In the genomic region with DNA sequence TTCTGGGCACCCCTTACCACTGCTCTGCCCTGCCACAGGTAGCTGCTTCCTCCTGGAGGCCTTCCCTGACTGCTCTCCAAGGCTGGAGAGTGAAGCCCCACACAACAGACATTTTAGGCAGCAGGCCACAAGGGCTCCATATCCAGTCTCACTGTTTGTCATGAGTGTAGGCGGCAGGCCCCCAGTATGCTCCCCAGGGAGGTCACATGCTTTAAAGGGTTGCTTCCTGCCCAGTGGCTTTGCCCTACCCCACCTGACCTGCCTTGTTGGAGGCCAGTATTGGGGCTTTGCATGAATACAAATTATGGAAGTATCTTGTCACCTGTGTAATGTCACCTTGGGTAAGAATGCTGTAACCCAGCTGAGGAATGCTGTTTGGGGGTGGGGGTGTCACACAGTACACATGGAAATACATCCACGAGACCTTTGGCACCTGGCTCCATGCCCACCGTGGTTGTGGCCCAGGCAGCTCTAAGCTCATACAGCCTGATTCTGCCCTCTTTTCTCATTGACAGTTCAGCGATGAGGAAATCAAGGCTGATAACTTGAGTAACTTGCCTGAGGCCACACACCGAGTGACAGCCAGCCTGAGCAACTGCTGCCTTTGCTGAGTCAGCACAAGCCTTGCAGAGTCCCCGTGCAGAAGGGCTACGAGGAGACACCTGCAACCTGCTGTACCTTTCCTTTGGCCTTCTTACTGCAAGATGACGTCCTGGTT, we compare ENCODE assay signal across 12 mouse cellular contexts. TPM values are rescaled to one million over a fixed set of nuclear protein-coding genes. Genes with fewer than 3 reads are reported as not detected.
A peak's percentile ranks its signal among the peaks of the same experiment; 100 is the strongest.
DNase-seq lines count a peak whose midpoint lies in the region; ATAC-seq and TF ChIP-seq lines count a peak whose summit lies in the region.
"Had no signal": no experiment of that assay in that cellular context is flagged by ENCODE, and none has a peak within 500 bp of the region (broad histone marks: within the 10 kb centered on the region; RNA-seq: fewer than 3 reads in every experiment).

A gene (minus strand): TSS at position 99 of the 718 bp plus-strand sequence.

- H3K36me3 ChIP-seq in kidney, adult 2 months (ENCODE audit: control insufficient read depth, insufficient read depth, low read length): no peaks in the 10 kb centered on the region
- peaks cover 46% of the 10 kb centered on the region for H3K36me3 ChIP-seq in kidney, embryonic 16.5 days (ENCODE audit: insufficient read depth, low read length)
- H3K36me3 ChIP-seq in macrophage (ENCODE audit: inconsistent target): peaks cover 46% of the 10 kb centered on the region
- peaks cover 57% of the 10 kb centered on the region for H3K36me3 ChIP-seq in midbrain, embryonic 13.5 days

- intact Hi-C loops in left cerebral cortex, postnatal 10 days (cut with DNase I): no loop called here

- H3K27me3 ChIP-seq in kidney, adult 2 months (replicated peaks; ENCODE audit: control insufficient read depth, insufficient read depth, low read length): no peaks in the 10 kb centered on the region
- no peaks in the 10 kb centered on the region for H3K27me3 ChIP-seq in kidney, embryonic 16.5 days (ENCODE audit: insufficient read depth, low read length)
- no peaks in the 10 kb centered on the region for H3K27me3 ChIP-seq in midbrain, embryonic 13.5 days
- H3K27me3 ChIP-seq: embryonic facial prominence, embryonic 12.5 days had no signal

- DNase-seq in kidney, adult 2 months: peak; percentile 24
- peak; percentile 22 for DNase-seq in 3T3-L1 (ENCODE audit: low read depth, low spot score)
- DNase-seq in adipocyte (ENCODE audit: low spot score): peak; percentile 28
- no peak for DNase-seq in left cerebral cortex, adult 9 months (ENCODE audit: low spot score in 2 of 2)
- no peak for DNase-seq in left cerebral cortex, postnatal 10 days (ENCODE audit: extremely low spot score in 1 of 2, low spot score in 2 of 2)
- DNase-seq: heart, postnatal 14 days; midbrain, embryonic 14.5 days; thymus, postnatal 25 days had no signal

- H3K27ac ChIP-seq in kidney, adult 2 months (ENCODE audit: insufficient read depth, low read depth, low read length): no peak within 1 kb of the TSS
- no peak within 1 kb of the TSS for H3K27ac ChIP-seq in kidney, embryonic 16.5 days (ENCODE audit: low read length)
- H3K27ac ChIP-seq in macrophage: peak within 1 kb of the TSS; percentile 76
- no peak within 1 kb of the TSS for H3K27ac ChIP-seq in midbrain, embryonic 13.5 days
- H3K27ac ChIP-seq: embryonic facial prominence, embryonic 12.5 days had no signal

- H3K4me1 ChIP-seq in kidney, adult 2 months (ENCODE audit: control insufficient read depth, insufficient read depth, low read length): no peaks in the 10 kb centered on the region
- no peaks in the 10 kb centered on the region for H3K4me1 ChIP-seq in kidney, embryonic 16.5 days (ENCODE audit: insufficient read depth, low read length)
- no peaks in the 10 kb centered on the region for H3K4me1 ChIP-seq in midbrain, embryonic 13.5 days (replicated peaks)
- H3K4me1 ChIP-seq: embryonic facial prominence, embryonic 12.5 days had no signal

- ATAC-seq in kidney, embryonic 16.5 days (ENCODE audit: low FRiP score, low TSS enrichment): no peak
- no peak for ATAC-seq in midbrain, embryonic 13.5 days

- no peak within 1 kb of the TSS for H3K4me2 ChIP-seq in kidney, embryonic 16.5 days (replicated peaks; ENCODE audit: low read depth, low read length)
- no peak within 1 kb of the TSS for H3K4me2 ChIP-seq in midbrain, embryonic 13.5 days (replicated peaks)
- H3K4me2 ChIP-seq: embryonic facial prominence, embryonic 12.5 days had no signal

- no peak within 1 kb of the TSS for H3K9ac ChIP-seq in kidney, embryonic 16.5 days (replicated peaks; ENCODE audit: low read length)
- no peak within 1 kb of the TSS for H3K9ac ChIP-seq in midbrain, embryonic 13.5 days (replicated peaks)
- H3K9ac ChIP-seq: embryonic facial prominence, embryonic 12.5 days had no signal

- no peaks in the 10 kb centered on the region for H3K9me3 ChIP-seq in kidney, embryonic 16.5 days (ENCODE audit: low read length)
- no peaks in the 10 kb centered on the region for H3K9me3 ChIP-seq in midbrain, embryonic 13.5 days
- H3K9me3 ChIP-seq: embryonic facial prominence, embryonic 12.5 days had no signal

- WGBS in kidney, adult 2 months: 49% methylated on average over 8 of the region's 8 CpGs
- 72% methylated on average over 8 of the region's 8 CpGs for WGBS in kidney, embryonic 16.5 days
- 37% methylated on average over 8 of the region's 8 CpGs for WGBS in macrophage (ENCODE audit: missing documents)
- WGBS in midbrain, embryonic 13.5 days: 87% methylated on average over 8 of the region's 8 CpGs

- no peak for TF ChIP-seq CTCF in kidney, adult 2 months (conservative IDR thresholded peaks at IDR 0.05; ENCODE audit: insufficient read depth, insufficient read length, low read depth, low read length)

- no peak within 1 kb of the TSS for H3K4me3 ChIP-seq in kidney, adult 2 months (ENCODE audit: insufficient read depth, low read depth, low read length)
- no peak within 1 kb of the TSS for H3K4me3 ChIP-seq in kidney, embryonic 16.5 days (ENCODE audit: low read length)
- peak within 1 kb of the TSS; percentile 66 for H3K4me3 ChIP-seq in macrophage (ENCODE audit: inconsistent target)
- no peak within 1 kb of the TSS for H3K4me3 ChIP-seq in midbrain, embryonic 13.5 days (replicated peaks)
- H3K4me3 ChIP-seq: embryonic facial prominence, embryonic 12.5 days had no signal

- no peak for TF ChIP-seq POLR2A in kidney, adult 2 months (IDR thresholded peaks at IDR 0.05; ENCODE audit: low read depth, low read length)

- peaks cover 19% of the 10 kb centered on the region; the same call in 1 of the 2 replicates for H3K79me2 ChIP-seq in macrophage (ENCODE audit: inconsistent target)

RNA-seq across cellular contexts. Expression of the gene that starts here (rescaled TPM):
- polyA plus RNA-seq in kidney, adult 2 months (2012; rRNA removed): 4.7 and 7.7 TPM in 2 replicates
- 2.5 TPM in 2 replicates for polyA plus RNA-seq in kidney, embryonic 16.5 days (2015; fragmentation: Nextera tagmentation; extraction: Ambion mirVana)
- 100 to 1,000 TPM in 3 of 26 experiments, 10 to 100 TPM in 21, 1 to 10 TPM in 2; 4.8 to 111 (median 39.0) TPM for total RNA-seq in macrophage (2018; cell fraction: chromatin; rRNA removed)
- 10 to 100 TPM in 24 of 26 experiments, 1 to 10 TPM in 2; 5.7 to 53.2 (median 22.6) TPM for total RNA-seq in macrophage (2018; cell fraction: cytosol; rRNA removed)
- total RNA-seq in macrophage (2018; cell fraction: nucleus; rRNA removed): 100 to 1,000 TPM in 2 of 26 experiments, 10 to 100 TPM in 22, 1 to 10 TPM in 2; 5.9 to 112 (median 36.9) TPM
- polyA plus RNA-seq in macrophage (2018): 6.1 to 22.8 TPM (median 15.9 TPM) in 3 replicates
- polyA plus RNA-seq in midbrain, embryonic 13.5 days (2015; fragmentation: Nextera tagmentation; extraction: Ambion mirVana): 4.3 and 4.7 TPM in 2 replicates
- 1 to 10 TPM; 4.3 to 4.5 TPM for total RNA-seq in left cerebral cortex, postnatal 10 days (2021)

Comparison
In these comparisons a context has a peak if more than half of its experiments do, and no peak if none do; other contexts are left out.
1. DNase-seq: peak in kidney, adult 2 months (single experiment), 3T3-L1 (single experiment) and adipocyte (single experiment); none in left cerebral cortex, adult 9 months (0 of 2) and left cerebral cortex, postnatal 10 days (0 of 2).